Mouse (Mus musculus) G1E (cell line): ENCODE data around the gene Mrpl40.

Experiments used
- CTCF ChIP-seq: IDR thresholded peaks from 2 replicates; pipeline ENCODE4 v1.5.1; 2012; ENCODE audit warnings: low read depth, low read length, inconsistent platforms, mixed read lengths
- POLR2AphosphoS5 ChIP-seq: IDR thresholded peaks from 2 replicates; pipeline ENCODE4 v1.6.1; 2012; ENCODE audit warnings: low read depth, low read length, inconsistent platforms; ENCODE audit not compliant: insufficient replicate concordance
- TAL1 ChIP-seq: conservative IDR thresholded peaks from 2 replicates; pipeline ENCODE4 v1.6.1; 2012; ENCODE audit warnings: low read depth, low read length, inconsistent platforms, mixed read lengths

GRCm38 (mm10) chr16:18884044-18884443 lies 7.4 kb upstream of the Mrpl40 start:
- TF ChIP-seq CTCF (no peak), TAL1 (no peak), POLR2AphosphoS5 (no peak)
